Mouse (Mus musculus): ENCODE data around the gene Cox8b. TPM values are rescaled to one million over a fixed set of nuclear protein-coding genes. Genes with fewer than 3 reads are reported as not detected.

Cox8b gene
- polyA plus RNA-seq, 1 experiment from 2014 or later = 378 TPM

- peak overlapping the region in 1 of 2 experiments; percentile 30; a peak in 2 of 4 replicates for H3K4me3 ChIP-seq (ENCODE audit: control insufficient read depth in 1 of 2, insufficient read depth in 1 of 2, low read depth in 1 of 2, low read length in 2 of 2)
- no peak overlapping the region for H3K9ac ChIP-seq (ENCODE audit: low read length)
- 23% methylated on average over 30 of the region's 30 CpGs for WGBS
- H3K36me3 ChIP-seq (ENCODE audit: control insufficient read depth, insufficient read depth, low read length) = no peaks in the 10 kb centered on the region
- H3K4me1 ChIP-seq (ENCODE audit: control insufficient read depth in 2 of 2, insufficient read depth in 2 of 2, low read length in 2 of 2) = peaks cover 0 to 12% of the 10 kb centered on the region in 2 experiments; a peak in 2 of 4 replicates
- H3K27ac ChIP-seq (replicated peaks in 1 of 2; ENCODE audit: control insufficient read depth in 1 of 2, insufficient read depth in 1 of 2, low read depth in 2 of 2, low read length in 2 of 2) = no peak overlapping the region
- no peaks in the 10 kb centered on the region for H3K9me3 ChIP-seq (ENCODE audit: control insufficient read depth, low read length)
- peaks cover 71% of the 10 kb centered on the region for H3K27me3 ChIP-seq (ENCODE audit: control insufficient read depth, insufficient read depth, low read length)
- no peak for ATAC-seq (ENCODE audit: insufficient number of reproducible peaks, insufficient read depth, low FRiP score, low read depth)
- H3K4me2 ChIP-seq (ENCODE audit: low read length) = peak overlapping the region; percentile 62
Observed at GRCm38 (mm10) chr7:140923070-140923775, 23.0 kb upstream of the Cox8b start.

DNA sequence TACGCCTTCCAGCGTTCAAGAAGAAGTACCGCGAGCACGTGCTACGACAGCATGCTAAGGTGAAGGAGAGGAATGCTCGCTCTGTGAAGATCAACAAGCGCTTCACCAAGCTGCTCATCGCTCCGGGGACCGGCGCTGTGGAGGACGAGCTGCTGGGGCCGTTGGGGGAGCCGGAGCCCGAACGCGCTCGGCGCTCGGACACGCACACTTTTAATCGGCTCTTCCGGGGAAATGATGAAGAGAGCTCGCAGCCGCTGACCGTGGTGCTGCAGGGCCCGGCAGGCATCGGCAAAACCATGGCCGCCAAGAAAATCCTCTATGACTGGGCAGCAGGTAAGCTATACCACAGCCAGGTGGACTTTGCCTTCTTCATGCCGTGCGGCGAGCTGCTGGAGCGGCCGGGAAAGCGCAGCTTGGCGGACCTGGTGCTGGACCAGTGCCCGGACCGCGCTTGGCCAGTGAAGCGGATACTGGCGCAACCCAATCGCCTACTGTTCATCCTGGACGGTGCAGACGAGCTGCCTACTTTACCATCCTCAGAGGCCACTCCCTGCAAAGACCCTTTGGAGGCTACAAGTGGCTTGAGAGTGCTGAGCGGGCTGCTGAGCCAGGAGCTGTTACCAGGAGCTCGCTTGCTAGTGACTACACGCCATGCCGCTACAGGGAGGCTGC, 22.3 kb upstream of the Cox8b start:
- peaks cover 0 to 12% of the 10 kb centered on the region in 2 experiments; a peak in 2 of 4 replicates for H3K4me1 ChIP-seq (ENCODE audit: control insufficient read depth in 2 of 2, insufficient read depth in 2 of 2, low read length in 2 of 2)
- ATAC-seq (ENCODE audit: insufficient number of reproducible peaks, insufficient read depth, low FRiP score, low read depth) = no peak
- peak overlapping the region; percentile 62 for H3K4me2 ChIP-seq (ENCODE audit: low read length)
- H3K27ac ChIP-seq (replicated peaks in 1 of 2; ENCODE audit: control insufficient read depth in 1 of 2, insufficient read depth in 1 of 2, low read depth in 2 of 2, low read length in 2 of 2) = no peak overlapping the region
- H3K36me3 ChIP-seq (ENCODE audit: control insufficient read depth, insufficient read depth, low read length) = no peaks in the 10 kb centered on the region
- no peaks in the 10 kb centered on the region for H3K9me3 ChIP-seq (ENCODE audit: control insufficient read depth, low read length)
- H3K4me3 ChIP-seq (ENCODE audit: control insufficient read depth in 1 of 2, insufficient read depth in 1 of 2, low read depth in 1 of 2, low read length in 2 of 2) = peak overlapping the region; percentile 19 to 30; a peak in 3 of 4 replicates
- no peak overlapping the region for H3K9ac ChIP-seq (ENCODE audit: low read length)
- WGBS = 1% methylated on average over 49 of the region's 49 CpGs
- peaks cover 78% of the 10 kb centered on the region for H3K27me3 ChIP-seq (ENCODE audit: control insufficient read depth, insufficient read depth, low read length)

DNA sequence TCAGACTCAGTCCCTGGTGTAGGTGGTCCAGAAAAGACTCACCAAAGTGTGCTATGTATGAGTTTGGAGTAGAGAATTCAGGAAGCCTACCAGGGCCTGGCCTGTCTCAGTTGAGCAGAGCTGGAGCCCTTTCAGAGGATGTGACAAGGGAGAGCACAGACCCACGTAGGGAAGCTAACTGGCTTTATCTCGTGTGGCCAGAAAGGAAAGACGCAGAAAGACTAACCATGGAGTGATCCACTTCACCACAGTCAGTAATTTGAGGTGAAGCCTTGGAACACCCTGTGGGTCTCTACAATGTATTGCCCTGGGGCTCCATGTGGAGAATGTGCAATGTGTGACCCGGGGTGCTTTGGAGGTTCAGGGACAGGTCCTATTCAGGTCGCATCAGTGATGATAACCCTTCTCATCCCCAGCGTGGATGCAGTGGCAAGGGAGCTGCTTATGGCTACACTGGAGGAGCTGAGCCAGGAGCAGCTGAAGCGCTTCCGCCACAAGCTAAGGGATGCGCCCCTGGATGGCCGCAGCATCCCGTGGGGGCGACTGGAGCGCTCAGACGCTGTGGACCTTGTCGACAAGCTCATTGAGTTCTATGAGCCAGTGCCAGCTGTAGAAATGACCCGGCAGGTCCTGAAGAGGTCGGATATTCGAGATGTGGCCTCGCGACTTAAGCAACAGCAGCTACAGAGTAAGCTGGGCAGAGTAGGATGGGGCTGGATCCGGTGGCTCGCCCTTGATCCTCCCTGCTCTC, 21.2 kb upstream of the Cox8b start:
- Histone ChIP-seq H3K4me3 (ENCODE audit: control insufficient read depth in 1 of 2, insufficient read depth in 1 of 2, low read depth in 1 of 2, low read length in 2 of 2) (no peak overlapping the region), H3K27me3 (ENCODE audit: control insufficient read depth, insufficient read depth, low read length) (peaks cover 81% of the 10 kb centered on the region), H3K9ac (ENCODE audit: low read length) (no peak overlapping the region), H3K36me3 (ENCODE audit: control insufficient read depth, insufficient read depth, low read length) (no peaks in the 10 kb centered on the region), H3K4me2 (ENCODE audit: low read length) (no peak overlapping the region), H3K27ac (replicated peaks in 1 of 2; ENCODE audit: control insufficient read depth in 1 of 2, insufficient read depth in 1 of 2, low read depth in 2 of 2, low read length in 2 of 2) (no peak overlapping the region), H3K9me3 (ENCODE audit: control insufficient read depth, low read length) (no peaks in the 10 kb centered on the region), H3K4me1 (ENCODE audit: control insufficient read depth in 2 of 2, insufficient read depth in 2 of 2, low read length in 2 of 2) (peaks cover 0 to 12% of the 10 kb centered on the region in 2 experiments; a peak in 2 of 4 replicates)
- no peak for ATAC-seq (ENCODE audit: insufficient number of reproducible peaks, insufficient read depth, low FRiP score, low read depth)
- WGBS = 23% methylated on average over 22 of the region's 22 CpGs

DNA sequence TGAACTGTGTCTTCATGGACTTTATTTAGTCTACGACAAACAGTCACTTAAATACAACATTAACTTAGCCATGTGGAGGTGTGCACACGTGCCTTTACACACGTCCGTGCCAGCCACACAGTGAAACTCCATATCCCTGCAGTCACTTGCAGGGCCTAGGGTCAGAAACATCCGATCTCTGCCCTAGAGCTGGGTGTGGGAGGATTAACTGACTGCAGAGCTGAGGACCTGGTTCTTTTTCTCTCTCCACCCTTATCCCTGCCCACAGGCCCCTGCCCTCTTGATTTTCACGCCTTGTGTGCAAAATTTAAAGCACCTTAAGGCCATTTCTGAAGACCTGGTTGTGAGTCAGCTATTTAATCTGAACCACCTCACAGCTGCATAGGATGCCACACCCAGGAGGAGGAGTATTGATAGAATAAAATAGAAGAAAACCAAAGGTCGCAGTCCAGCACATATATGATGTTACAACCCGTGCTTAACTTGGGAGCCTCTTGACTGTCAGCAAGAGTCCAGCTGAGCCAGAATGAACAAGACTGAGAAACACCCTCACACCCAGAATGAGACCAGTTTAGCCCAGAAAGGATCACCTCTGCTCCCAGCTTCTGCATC, 20.3 kb upstream of the Cox8b start, which contains the start of gene Nlrp6:
Gene Nlrp6 (plus strand): TSS at position 485 of the 612 bp plus-strand sequence.
- Histone ChIP-seq H3K4me1 (ENCODE audit: control insufficient read depth in 2 of 2, insufficient read depth in 2 of 2, low read length in 2 of 2) (peaks cover 0 to 12% of the 10 kb centered on the region in 2 experiments; a peak in 2 of 4 replicates), H3K9me3 (ENCODE audit: control insufficient read depth, low read length) (no peaks in the 10 kb centered on the region), H3K4me3 (ENCODE audit: control insufficient read depth in 1 of 2, insufficient read depth in 1 of 2, low read depth in 1 of 2, low read length in 2 of 2) (no peak within 1 kb of the TSS), H3K4me2 (ENCODE audit: low read length) (no peak within 1 kb of the TSS), H3K36me3 (ENCODE audit: control insufficient read depth, insufficient read depth, low read length) (no peaks in the 10 kb centered on the region), H3K9ac (ENCODE audit: low read length) (no peak within 1 kb of the TSS), H3K27ac (replicated peaks in 1 of 2; ENCODE audit: control insufficient read depth in 1 of 2, insufficient read depth in 1 of 2, low read depth in 2 of 2, low read length in 2 of 2) (no peak within 1 kb of the TSS), H3K27me3 (ENCODE audit: control insufficient read depth, insufficient read depth, low read length) (peaks cover 83% of the 10 kb centered on the region)
- 64% methylated on average over 8 of the region's 8 CpGs for WGBS
- no peak for ATAC-seq (ENCODE audit: insufficient number of reproducible peaks, insufficient read depth, low FRiP score, low read depth)

- Histone ChIP-seq H3K4me2 (ENCODE audit: low read length) (no peak overlapping the region), H3K4me3 (ENCODE audit: control insufficient read depth in 1 of 2, insufficient read depth in 1 of 2, low read depth in 1 of 2, low read length in 2 of 2) (no peak overlapping the region), H3K36me3 (ENCODE audit: control insufficient read depth, insufficient read depth, low read length) (no peaks in the 10 kb centered on the region), H3K27me3 (ENCODE audit: control insufficient read depth, insufficient read depth, low read length) (peaks cover 77% of the 10 kb centered on the region), H3K9me3 (ENCODE audit: control insufficient read depth, low read length) (no peaks in the 10 kb centered on the region), H3K9ac (ENCODE audit: low read length) (no peak overlapping the region), H3K4me1 (ENCODE audit: control insufficient read depth in 2 of 2, insufficient read depth in 2 of 2, low read length in 2 of 2) (peaks cover 0 to 12% of the 10 kb centered on the region in 2 experiments; a peak in 2 of 4 replicates), H3K27ac (replicated peaks in 1 of 2; ENCODE audit: control insufficient read depth in 1 of 2, insufficient read depth in 1 of 2, low read depth in 2 of 2, low read length in 2 of 2) (no peak overlapping the region)
- 38% methylated on average over 4 of the region's 4 CpGs for WGBS
- ATAC-seq (ENCODE audit: insufficient number of reproducible peaks, insufficient read depth, low FRiP score, low read depth) = no peak
Observed at GRCm38 (mm10) chr7:140919911-140920310, 19.7 kb upstream of the Cox8b start.

DNA sequence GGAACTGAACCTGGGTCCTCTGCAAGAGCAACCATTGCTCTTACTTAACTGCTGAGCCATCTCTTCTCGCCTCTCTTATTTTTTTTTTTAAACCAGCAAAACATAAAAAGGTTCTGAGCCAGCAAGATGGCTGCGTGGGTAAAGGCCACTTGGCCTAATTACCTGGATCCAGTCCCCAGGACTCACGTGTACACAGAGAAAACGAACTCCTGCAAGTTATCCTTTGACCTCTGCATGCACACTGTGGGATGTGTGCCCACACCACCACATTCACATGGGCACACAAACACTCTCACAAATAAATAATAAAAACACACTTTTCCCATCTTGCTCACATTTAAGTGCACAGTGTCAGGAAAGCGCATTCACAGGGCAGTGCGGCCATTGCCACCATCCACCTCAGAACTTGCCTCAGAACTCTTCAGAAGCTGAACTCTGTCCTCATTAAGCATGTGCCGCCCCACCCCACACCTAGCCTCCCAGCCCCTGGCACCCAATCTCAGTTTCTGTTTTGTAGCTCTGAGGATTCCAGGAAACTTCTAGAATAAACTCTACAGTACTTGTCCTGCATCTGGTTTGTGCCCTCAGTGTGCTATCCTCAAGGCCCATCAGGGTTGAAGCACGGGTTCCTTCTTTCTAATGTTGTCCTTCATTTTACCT, 13.9 kb upstream of the Cox8b start:
- H3K4me2 ChIP-seq (ENCODE audit: low read length) = no peak overlapping the region
- H3K4me3 ChIP-seq (ENCODE audit: control insufficient read depth in 1 of 2, insufficient read depth in 1 of 2, low read depth in 1 of 2, low read length in 2 of 2) = no peak overlapping the region
- H3K36me3 ChIP-seq (ENCODE audit: control insufficient read depth, insufficient read depth, low read length) = no peaks in the 10 kb centered on the region
- H3K4me1 ChIP-seq (ENCODE audit: control insufficient read depth in 2 of 2, insufficient read depth in 2 of 2, low read length in 2 of 2) = no peaks in the 10 kb centered on the region
- H3K27me3 ChIP-seq (ENCODE audit: control insufficient read depth, insufficient read depth, low read length) = peaks cover 19% of the 10 kb centered on the region
- no peak overlapping the region for H3K27ac ChIP-seq (replicated peaks in 1 of 2; ENCODE audit: control insufficient read depth in 1 of 2, insufficient read depth in 1 of 2, low read depth in 2 of 2, low read length in 2 of 2)
- 79% methylated on average over 8 of the region's 8 CpGs for WGBS
- no peak overlapping the region for H3K9ac ChIP-seq (ENCODE audit: low read length)
- H3K9me3 ChIP-seq (ENCODE audit: control insufficient read depth, low read length) = no peaks in the 10 kb centered on the region
- no peak for ATAC-seq (ENCODE audit: insufficient number of reproducible peaks, insufficient read depth, low FRiP score, low read depth)

Data from heart, embryonic 14.5 days (tissue).